Mouse (Mus musculus) ovary, adult 18-20 months (tissue): ENCODE data around the gene Ppil3.
A peak's percentile ranks its signal among the peaks of the same experiment; 100 is the strongest.

Source experiments
- DNase-seq: peaks from one replicate; pipeline ENCODE4 v3.0.0; 2022; ENCODE audit warnings: low spot score, mixed read lengths

Ppil3 gene

DNA sequence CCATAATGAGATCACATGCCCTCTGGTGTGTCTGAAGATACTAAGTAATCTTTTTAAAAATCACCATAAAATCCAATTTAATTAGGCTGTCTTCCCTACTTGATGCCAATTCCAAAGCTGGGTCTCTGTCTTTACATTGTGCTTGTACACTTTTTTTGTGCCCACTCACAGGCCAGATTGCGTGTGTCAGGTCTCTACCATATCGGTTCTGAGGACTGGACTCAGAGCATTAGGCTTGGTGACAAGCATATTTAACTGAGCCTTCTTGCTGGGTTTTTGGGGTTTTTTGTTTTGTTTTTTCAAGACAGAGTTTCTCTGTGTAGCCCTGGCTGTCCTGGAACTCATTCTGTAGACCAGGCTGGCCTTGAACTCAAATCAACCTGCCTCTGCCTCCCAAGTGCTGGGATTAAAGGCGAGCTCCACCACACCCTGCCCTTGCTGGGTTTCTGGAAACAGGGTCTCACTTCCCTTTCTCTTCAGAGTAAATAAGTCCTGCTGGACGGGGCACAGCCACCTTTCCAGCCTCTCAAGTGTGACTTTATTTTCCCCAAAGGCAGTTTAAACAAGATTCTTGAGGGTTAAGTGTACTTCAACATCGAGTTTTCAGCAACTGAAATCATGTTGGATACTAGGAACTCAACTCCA lies 35.6 kb downstream of the Ppil3 start:
- no peak for DNase-seq

DNA sequence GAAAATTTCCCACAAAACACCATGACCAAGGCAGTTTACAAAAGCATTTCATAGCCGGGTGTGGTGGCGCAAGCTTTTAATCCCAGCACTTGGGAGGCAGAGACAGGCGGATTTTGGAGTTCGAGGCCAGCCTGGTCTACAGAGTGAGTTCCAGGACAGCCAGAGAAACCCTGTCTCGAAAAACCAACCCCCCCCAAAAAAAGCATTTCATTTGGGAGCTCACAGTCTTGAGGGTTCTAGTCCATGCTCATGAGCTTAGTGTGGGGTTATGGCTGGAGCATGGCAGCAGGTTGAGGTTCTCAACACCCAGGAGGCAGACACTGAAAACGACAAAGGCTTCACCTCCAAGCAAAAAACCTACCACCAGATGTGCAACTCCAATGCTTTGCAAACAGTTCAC lies 37.1 kb downstream of the Ppil3 start:
- DNase-seq, result no peak

DNA sequence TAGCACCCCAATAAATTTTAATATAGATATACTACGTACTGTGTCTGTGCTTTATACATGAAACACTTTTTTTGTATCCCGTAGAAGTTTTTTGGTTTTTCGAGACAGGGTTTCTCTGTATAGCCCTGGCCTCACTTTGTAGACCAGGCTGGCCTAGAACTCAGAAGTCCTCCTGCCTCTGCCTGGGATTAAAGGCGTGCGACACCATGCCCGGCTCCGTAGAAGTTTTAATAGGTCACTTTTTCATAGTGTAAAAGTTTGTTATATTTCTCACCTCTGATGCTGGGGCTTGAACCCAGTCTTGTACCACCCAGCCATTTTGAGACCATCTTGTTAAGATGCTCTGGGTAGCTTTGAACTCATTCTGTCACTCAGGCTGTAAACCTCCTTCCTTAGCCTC lies 38.0 kb downstream of the Ppil3 start:
- DNase-seq, result no peak

DNA sequence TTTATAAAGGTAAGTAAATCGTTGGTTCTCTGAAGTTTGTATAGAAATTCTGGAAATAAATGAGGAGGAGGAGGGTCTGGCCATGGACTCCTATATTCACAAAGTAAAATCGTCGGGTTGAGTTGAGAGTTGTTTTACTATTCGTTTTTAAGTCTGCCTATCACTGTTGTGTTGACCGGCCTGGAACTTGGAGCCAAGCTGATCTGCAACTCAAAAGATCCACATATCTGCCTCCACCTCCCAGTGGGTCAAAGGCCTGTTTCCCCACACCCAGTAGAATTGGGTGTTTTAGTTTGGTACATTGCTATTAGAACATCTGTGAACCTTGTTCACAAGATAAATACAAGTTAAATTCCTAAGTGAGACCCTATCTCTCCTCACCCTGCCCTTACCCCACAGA lies 41.5 kb downstream of the Ppil3 start:
- no peak for DNase-seq

DNA sequence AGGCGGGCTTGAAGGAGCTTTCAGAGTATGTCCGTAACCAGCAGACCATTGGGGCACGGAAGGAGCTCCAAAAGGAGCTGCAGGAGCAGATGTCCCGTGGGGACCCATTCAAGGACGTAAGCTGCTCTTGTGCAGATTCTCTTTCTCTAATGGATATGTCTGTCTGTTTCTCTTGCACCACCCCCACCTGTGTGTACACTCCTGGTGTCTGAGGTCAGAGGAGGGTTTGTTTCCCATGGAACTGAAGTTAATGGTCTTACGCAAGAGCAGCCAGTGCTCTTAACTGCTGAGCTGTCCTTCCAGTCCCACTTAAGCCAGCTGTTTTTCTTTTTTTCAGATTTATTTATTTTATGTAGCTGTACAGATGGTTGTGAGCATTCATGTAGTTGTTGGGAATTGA lies 43.9 kb downstream of the Ppil3 start:
- no peak for DNase-seq

DNA sequence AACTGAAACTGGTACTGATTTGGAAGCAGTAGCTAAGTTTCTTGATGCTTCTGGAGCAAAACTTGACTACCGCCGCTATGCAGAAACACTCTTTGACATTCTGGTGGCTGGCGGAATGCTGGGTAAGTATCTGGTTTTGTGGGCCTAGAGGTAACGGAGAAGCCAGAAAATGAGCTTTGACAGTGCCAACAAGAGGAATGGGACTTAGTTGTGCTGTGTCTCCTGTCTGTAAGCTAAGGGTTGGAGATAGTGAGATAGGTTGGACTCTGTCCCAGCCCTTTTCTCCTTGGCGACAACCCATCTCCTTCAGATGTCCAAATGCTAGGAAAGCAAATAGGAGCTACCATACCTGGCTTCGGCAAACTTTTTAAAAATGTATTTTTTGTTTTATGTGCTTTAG lies 47.6 kb downstream of the Ppil3 start:
- no peak for DNase-seq

DNA sequence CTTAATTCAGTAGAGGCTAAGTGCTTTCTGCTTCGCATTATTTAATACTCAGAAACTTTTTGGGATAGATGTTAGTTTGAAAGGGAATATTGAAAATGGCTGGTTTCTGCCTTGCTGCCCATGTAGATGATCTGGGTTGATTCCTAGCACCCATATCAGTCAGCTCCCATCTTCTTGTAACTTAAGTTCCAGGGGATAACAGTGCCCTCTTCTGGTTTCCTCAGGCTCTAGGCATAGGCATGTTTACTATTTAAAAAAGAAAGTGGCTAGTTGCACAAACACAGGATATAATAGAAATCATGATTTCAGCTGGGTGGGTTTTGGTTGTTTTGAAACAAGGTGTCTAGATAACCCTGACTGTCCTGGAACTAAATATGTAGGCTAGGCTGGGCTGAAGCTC lies 49.1 kb downstream of the Ppil3 start:
- no peak for DNase-seq

DNA sequence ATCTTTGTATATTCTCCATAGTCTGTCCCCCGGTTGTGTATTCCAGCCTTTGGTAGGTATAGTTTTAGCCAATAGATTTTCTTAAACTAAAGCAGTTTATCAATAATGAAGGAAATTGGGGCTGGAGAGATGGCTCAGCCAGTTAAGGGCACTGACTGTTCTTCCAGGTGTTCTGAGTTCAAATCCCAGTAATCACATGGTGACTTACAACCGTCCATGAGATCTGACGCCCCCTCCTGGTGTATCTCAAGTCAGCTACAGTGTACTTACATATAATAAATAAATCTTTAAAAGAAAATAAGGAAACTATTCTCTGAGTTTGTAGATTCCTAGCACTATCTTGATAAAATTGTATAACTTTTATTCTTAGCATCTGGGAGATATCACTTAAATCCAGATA lies 49.9 kb downstream of the Ppil3 start:
- DNase-seq, result no peak

DNA sequence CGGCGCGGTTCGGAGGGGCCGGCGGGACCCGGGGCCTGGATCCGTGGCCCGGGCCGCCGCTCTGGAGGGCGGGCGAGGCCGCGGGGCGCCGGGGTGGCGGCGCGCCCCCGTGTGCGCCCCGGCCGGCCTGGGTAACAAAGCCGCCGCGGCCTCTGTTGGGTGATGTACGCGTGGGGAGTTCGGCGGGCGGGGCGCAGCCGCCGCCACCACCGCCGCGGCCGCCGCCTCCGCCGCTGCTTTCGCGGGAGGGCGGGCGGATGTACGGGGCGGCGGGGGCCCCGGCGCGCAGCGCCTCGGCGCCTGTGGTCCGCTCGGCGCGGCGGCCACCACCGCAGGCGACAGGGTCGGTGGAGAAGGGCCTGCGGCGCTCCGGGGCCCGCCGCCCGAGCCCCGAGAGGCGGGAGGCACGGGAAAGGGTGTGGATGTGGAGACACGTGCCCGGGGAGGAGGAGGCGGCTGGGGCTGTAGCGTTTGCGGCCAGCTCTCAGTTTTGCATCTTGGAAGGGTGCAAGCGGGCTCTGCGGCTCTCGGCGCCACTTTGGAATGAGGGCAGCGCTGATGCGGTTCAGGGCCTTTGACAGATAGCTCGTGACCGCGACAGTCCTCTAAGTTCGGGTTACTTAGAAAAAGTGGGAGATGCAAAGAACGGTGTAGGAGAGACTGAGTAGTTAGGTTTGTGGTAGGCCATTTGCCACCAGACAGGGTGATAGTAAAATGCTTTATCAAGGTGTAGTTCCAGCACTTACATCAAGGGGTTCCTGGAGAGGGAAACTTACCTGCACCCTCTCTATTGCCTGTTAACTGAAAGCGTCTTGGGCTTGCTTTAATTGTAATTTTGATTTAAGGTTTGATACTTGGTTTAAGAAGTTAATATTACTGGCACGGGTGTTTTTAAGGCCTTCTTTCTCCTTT lies 51.7 kb downstream of the Ppil3 start:
- DNase-seq, result peak; percentile 26

DNA sequence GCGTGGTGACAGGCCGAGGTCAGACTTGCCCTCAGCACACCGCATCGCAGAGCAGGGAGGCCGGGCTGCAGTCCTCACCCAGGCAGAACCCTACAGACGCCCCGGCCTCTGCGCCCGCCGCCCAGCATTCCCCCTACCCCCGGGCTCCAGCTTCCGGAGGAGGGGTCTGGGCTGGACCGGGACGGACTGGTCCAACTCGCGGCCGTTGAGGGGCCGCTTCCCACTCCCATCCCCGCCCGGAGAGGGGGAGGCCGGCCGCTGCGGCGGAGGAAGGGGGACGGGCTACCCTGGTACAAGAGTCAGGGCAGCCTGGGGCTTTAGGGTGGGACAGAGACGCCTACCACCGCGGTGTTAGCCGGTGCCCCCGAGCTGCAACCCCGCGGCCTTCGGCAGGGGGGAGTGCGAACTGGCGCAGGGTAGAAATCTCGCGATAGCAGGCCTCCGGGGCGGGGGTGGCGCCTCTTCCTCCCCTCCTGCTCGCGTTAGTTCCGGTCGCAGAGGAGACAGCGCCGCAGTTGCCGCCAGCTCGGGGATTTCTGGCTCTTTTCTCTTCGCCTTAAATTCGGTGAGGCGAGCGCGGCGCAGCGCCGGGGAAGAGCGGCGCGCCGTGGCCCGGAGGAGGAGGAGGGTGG lies 52.5 kb downstream of the Ppil3 start, which contains the start of gene Bzw1:
Gene Bzw1 (plus strand): TSS at position 247 of the 632 bp plus-strand sequence.
- peak; percentile 88 for DNase-seq

DNA sequence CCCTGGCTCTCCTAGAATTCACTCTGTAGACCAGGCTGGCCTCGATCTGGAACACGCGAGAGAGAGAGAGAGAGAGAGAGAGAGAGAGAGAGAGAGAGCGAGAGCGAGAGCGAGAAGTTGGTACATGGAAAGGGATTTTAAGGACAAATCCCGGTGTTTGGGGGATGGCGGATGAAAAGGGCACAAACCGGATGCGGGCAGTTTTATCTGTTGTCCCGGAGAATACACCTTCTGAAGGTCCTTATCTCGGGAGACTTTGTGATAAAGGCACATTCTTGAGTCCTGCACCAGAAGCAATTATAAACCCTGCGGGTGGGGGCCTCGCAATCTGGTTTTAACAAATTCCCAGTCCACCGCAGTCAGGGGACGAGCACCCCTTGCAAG lies 53.0 kb downstream of the Ppil3 start:
- no peak for DNase-seq

DNA sequence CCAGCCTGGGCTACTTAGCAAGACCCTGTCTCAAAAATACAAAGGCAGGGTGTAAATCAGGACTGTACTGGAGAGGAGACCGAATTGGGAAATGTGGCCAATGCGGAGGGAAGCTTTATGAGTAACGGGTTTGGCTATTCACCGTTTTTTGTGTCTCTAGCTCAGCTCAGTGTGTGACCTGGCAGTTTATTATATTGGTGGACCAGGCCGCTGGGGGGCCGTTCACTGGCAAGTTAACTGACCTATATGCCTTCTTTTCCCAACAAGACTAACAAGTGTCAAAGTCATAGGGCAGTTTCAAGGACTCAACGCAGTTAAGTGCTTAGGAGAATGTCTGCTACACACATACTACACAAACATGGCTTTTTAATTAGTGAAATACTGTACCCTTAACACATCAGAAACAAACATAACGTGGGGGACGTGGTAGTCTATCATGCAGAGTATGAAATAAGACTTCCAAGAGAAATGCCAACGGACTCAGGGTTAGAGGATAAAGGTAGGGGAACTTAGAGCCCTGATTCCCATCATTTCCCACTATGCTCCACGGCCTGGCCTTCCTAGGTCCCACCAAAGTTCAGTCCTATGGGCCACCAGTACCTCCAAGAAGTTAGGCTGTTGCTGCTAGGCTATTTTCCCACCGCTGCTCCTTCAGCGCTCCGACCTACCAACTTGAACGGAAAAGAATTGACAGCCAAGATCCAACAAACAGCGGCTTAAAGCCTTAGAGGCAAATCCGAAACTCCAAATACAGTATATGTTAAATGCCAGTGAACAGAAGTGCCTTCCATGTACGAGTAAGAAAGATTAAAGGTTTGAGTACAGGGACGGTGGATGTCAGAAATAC lies 53.6 kb downstream of the Ppil3 start:
- DNase-seq, result no peak

DNA sequence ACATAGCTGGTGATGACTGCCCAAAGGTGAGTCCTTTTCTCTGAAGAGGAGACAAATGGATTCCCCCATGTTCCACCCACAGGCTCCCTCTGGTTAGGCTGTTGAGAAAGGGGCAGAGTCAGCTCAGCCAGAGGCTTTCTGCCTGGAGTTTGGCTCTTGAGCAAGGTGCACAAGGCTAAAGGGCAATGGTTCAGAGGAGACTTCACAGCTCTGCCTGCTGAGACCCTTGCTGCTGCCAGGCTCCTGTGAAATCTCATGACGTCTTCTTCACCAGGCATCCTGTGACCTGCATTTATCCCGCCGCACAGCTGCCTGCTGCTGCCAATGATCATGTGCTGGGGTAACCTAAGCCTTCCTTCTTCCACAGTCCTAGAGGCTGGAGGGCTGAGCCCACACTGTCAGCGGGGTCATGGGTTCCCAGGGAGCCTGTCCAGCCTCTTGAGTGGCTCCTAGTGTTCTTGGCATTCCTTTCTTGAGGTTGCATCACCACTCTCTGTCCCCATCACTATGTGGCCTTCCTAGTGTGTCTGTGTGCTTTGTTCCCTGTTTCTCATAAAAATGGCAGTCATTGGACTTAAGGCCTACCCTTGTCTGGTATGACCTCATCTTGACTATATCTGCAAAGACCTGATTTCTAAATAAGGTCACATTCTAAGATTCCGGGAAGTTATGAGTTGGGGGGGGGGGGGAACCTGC lies 62.6 kb downstream of the Ppil3 start:
- DNase-seq, result no peak
